Mouse (Mus musculus) gastrocnemius, adult 18-20 months (tissue): ENCODE results near the gene Kdm4b. TPM values are rescaled to one million over a fixed set of nuclear protein-coding genes. Genes with fewer than 3 reads are reported as not detected.

Experiments used
- DNase-seq: peaks from one replicate; pipeline ENCODE4 v3.0.0; 2021; ENCODE audit warnings: low spot score
- microRNA-seq: library from miRNA; unstranded; fragments of <30 nt; microRNA quantifications from one replicate; pipeline ENCODE4 v1.2.0, GENCODE M21; 2021
- total RNA-seq, 2 experiments: library from RNA; stranded (reverse); gene quantifications; 2 replicates each; pipeline ENCODE4 v1.2.3; 2021

The Kdm4b gene
- total RNA-seq, 2 experiments from 2014 or later, result 20.1 to 23.1 TPM

- no peak for DNase-seq
Measured at GRCm38 (mm10) chr17:56427857-56428256, 102.0 kb downstream of the Kdm4b start.

- DNase-seq, result no peak
Measured at GRCm38 (mm10) chr17:56431582-56431981, 105.7 kb downstream of the Kdm4b start.

- no peak for DNase-seq
Measured at GRCm38 (mm10) chr17:56439731-56440460, 114.0 kb downstream of the Kdm4b start.

- DNase-seq, result no peak
Measured at GRCm38 (mm10) chr17:56442316-56442715, 116.5 kb downstream of the Kdm4b start.

- DNase-seq, result no peak
Measured at GRCm38 (mm10) chr17:56443341-56443795, 117.5 kb downstream of the Kdm4b start.

- no peak for DNase-seq
Measured at GRCm38 (mm10) chr17:56444771-56445170, 118.9 kb downstream of the Kdm4b start.

- DNase-seq, result no peak
Measured at GRCm38 (mm10) chr17:56445397-56445796, 119.5 kb downstream of the Kdm4b start.

- no peak for DNase-seq
Measured at GRCm38 (mm10) chr17:56447716-56448115, 121.9 kb downstream of the Kdm4b start.

Small RNAs within 50 kb of the gene (microRNA-seq; reads per million reads assigned to microRNA genes)
- gene Mir6977, result not detected

Other genes starting within 250 kb of the Kdm4b start
- gene Hdgfl2, start 246.4 kb upstream of the Kdm4b start, total RNA-seq, result 10 to 100 TPM; 23.2 to 25.5 TPM
- gene Plin4, start 216.3 kb upstream of the Kdm4b start, total RNA-seq, result 100 to 1,000 TPM; 142 to 235 TPM
- 10 to 100 TPM; 22.5 to 29.0 TPM for gene Plin5, start 208.5 kb upstream of the Kdm4b start, total RNA-seq
- gene Lrg1, start 204.1 kb upstream of the Kdm4b start, total RNA-seq, result 10 to 100 TPM; 11.4 to 23.0 TPM
- 1 to 10 TPM; 1.5 to 3.7 TPM for gene Sema6b, start 185.7 kb upstream of the Kdm4b start, total RNA-seq
- gene Tnfaip8l1, start 163.6 kb upstream of the Kdm4b start, total RNA-seq, result under 1 TPM; 0.21 to 0.25 TPM
- 10 to 100 TPM; 17.1 to 17.5 TPM for gene Mydgf, start 142.1 kb upstream of the Kdm4b start, total RNA-seq
- gene Dpp9, start 107.2 kb upstream of the Kdm4b start, total RNA-seq, result 10 to 100 TPM; 35.6 to 41.6 TPM
- gene Fem1a, start 69.3 kb upstream of the Kdm4b start, total RNA-seq, result 100 to 1,000 TPM; 157 to 172 TPM
- 1 to 10 TPM; 2.0 to 2.5 TPM for gene Ticam1, start 49.3 kb upstream of the Kdm4b start, total RNA-seq
- 10 to 100 TPM; 32.4 to 50.3 TPM for gene Plin3, start 33.2 kb upstream of the Kdm4b start, total RNA-seq
- gene Arrdc5, start 25.8 kb upstream of the Kdm4b start, total RNA-seq, result not detected
- under 1 TPM; 0.19 to 0.23 TPM for gene Uhrf1, start 22.7 kb upstream of the Kdm4b start, total RNA-seq
- gene Ptprs, start 150.4 kb downstream of the Kdm4b start, total RNA-seq, result 10 to 100 TPM; 30.8 to 38.3 TPM
- not detected for gene Znrf4, start 186.4 kb downstream of the Kdm4b start, total RNA-seq
- under 1 TPM; 0.28 to 0.84 TPM for gene Gm20219, start 228.3 kb downstream of the Kdm4b start, total RNA-seq